Mouse (Mus musculus) forebrain, embryonic 16.5 days (tissue): Measurements from ENCODE around the gene Nsa2. TPM values are rescaled to one million over a fixed set of nuclear protein-coding genes. Genes with fewer than 3 reads are reported as not detected.
"Not testable (repeated sequence)": the region's sequence is repeated elsewhere in the genome, so short reads cannot be mapped to it uniquely, and the experiment has no call there.

Source experiments
- ATAC-seq: fragments of 200-750 bp; cut with Nextera tagmentation; 2 replicates; pipeline ENCODE4 v1.8.0; 2017; ENCODE audit warnings: mild to moderate bottlenecking, moderate library complexity
- H3K27ac ChIP-seq: fragments of 300-500 bp; sonication (generic); 2 replicates; pipeline ENCODE4 v1.5.1; 2014; ENCODE audit warnings: low read length, control low read depth
- H3K27me3 ChIP-seq: fragments of 300-500 bp; sonication (generic); replicated peaks from 2 replicates; pipeline ENCODE4 v1.6.1; 2014; ENCODE audit warnings: low read length; ENCODE audit not compliant: control insufficient read depth, insufficient read depth
- H3K36me3 ChIP-seq: fragments of 300-500 bp; sonication (generic); 2 replicates; pipeline ENCODE4 v1.6.1; 2014; ENCODE audit not compliant: control insufficient read depth, insufficient read depth
- H3K4me1 ChIP-seq: fragments of 300-500 bp; sonication (generic); replicated peaks from 2 replicates; pipeline ENCODE4 v1.6.1; 2014; ENCODE audit warnings: low read length; ENCODE audit not compliant: control insufficient read depth, insufficient read depth
- H3K4me2 ChIP-seq: fragments of 300-500 bp; sonication (generic); 2 replicates; pipeline ENCODE4 v1.6.1; 2014; ENCODE audit warnings: mild to moderate bottlenecking, low read length, control low read depth
- H3K4me3 ChIP-seq: fragments of 300-500 bp; sonication (generic); replicated peaks from 2 replicates; pipeline ENCODE4 v1.5.1; 2014; ENCODE audit warnings: mild to moderate bottlenecking, low read length, control low read depth
- H3K9ac ChIP-seq: fragments of 300-500 bp; sonication (generic); replicated peaks from 2 replicates; pipeline ENCODE4 v1.6.1; 2014; ENCODE audit warnings: low read depth, low read length, control low read depth
- H3K9me3 ChIP-seq: fragments of 300-500 bp; sonication (generic); 2 replicates; pipeline ENCODE4 v1.6.1; 2016; ENCODE audit warnings: low read length; ENCODE audit not compliant: control insufficient read depth
- WGBS: fragments of 180-500 bp; shearing (Covaris S2); extraction: QIAGEN DNeasy Blood & Tissue Kit; methylation state at CpG from one replicate; pipeline ENCODE4 v1.1.7; 2014; 5-methylcytosine and 5-hydroxymethylcytosine counted together
- polyA plus RNA-seq: library from polyadenylated mRNA; unstranded; fragments of >200 nt; fragmentation: Nextera tagmentation; extraction: Ambion mirVana; gene quantifications from 2 replicates; pipeline ENCODE4 v1.2.1, GENCODE M21; 2015

The Nsa2 gene
- polyA plus RNA-seq, 1 experiment from 2014 or later, result 37.4 TPM

DNA sequence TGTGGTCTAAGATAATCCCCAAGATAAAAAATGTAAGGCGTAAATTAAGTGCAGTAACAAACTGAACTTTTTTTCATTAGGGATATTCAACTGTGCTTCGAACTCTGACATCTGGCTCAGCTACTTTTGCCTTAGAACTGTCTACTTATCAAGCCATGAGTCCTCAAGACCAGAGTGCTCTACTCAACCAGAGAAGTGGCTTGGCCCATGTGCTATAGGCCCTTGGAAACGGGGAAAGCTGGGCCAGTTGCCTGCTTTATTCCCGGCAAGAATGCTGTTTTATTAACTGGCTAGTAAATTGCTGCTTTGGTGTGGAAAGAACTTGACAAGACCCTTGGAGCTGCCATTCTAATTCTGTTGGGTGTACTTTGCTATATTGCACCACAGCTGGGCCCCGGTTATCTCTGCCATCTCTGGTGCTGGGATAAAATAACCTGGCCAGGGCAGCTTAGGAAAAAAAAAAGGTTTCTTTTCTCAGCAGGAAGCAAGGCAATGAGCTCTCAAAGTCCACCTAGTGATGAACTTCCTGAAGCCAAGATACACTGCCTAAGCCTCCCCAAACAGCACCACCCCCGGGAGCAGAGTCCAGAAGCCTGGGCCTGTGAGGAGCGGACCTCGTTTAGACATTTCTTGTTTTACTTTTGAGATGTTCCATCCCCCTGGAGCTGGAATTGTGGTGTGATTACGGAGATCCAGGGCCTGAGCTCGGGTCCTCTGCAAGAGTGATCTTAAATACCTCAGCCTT is 38.0 kb upstream of the Nsa2 start:
- WGBS, result 83% methylated on average over 10 of the region's 10 CpGs
- H3K4me2 ChIP-seq, result no peak overlapping the region
- peaks cover 26% of the 10 kb centered on the region for H3K36me3 ChIP-seq
- no peaks in the 10 kb centered on the region for H3K9me3 ChIP-seq
- peaks cover 5% of the 10 kb centered on the region; the same call in 1 of the 2 replicates for H3K4me1 ChIP-seq
- H3K27me3 ChIP-seq, result no peaks in the 10 kb centered on the region
- no peak overlapping the region for H3K9ac ChIP-seq
- no peak overlapping the region for H3K4me3 ChIP-seq
- no peak for ATAC-seq
- H3K27ac ChIP-seq, result no peak overlapping the region

DNA sequence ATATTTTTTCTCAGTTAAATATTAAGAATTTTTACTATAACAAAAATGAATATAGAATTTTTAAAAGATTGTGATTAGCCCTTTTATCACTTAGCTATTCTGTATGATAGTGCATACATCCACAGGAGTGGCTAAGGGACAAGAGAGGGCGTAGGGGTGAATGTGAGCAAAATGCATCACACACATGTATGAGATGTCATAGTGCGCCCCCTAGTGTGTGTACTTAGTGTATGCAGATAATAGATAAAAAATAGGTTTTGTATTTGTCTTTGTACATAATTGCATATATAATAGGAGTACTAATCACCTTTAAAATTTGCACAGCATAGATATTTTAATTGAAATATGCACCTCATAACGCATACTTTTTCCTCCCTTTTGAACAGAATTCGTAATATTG is 8.1 kb upstream of the Nsa2 start:
- Histone ChIP-seq H3K9me3 (no peaks in the 10 kb centered on the region), H3K4me3 (no peak overlapping the region), H3K9ac (no peak overlapping the region), H3K27ac (no peak overlapping the region), H3K4me2 (no peak overlapping the region), H3K4me1 (no peaks in the 10 kb centered on the region), H3K36me3 (peaks cover 25% of the 10 kb centered on the region), H3K27me3 (no peaks in the 10 kb centered on the region)
- no peak for ATAC-seq
- WGBS, result 58% methylated on average over 4 of the region's 4 CpGs

DNA sequence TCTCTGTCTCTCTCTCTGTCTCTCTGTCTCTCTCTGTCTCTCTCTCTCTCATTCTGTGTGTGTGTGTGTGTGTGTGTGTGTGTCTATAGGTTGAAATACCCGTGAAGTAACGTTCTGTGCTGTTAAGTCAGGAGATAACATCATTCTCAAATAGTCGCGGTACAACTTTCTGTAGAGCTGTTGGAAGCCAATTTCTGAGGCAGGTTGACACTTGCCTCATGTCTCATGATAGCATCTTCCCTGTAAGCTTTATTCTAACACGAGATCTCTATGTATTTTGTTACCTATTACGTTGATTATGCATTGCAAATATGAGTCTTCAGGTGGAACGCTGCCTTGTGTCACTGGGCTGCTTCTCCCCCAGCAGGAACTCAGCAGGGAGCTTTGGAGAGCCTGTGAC is 4.6 kb upstream of the Nsa2 start:
- 86% methylated on average over 7 of the region's 7 CpGs for WGBS
- no peak overlapping the region for H3K4me3 ChIP-seq
- no peak overlapping the region for H3K9ac ChIP-seq
- peaks cover 14% of the 10 kb centered on the region for H3K36me3 ChIP-seq
- H3K4me1 ChIP-seq, result peaks cover 8% of the 10 kb centered on the region
- H3K9me3 ChIP-seq, result no peaks in the 10 kb centered on the region
- no peak overlapping the region for H3K27ac ChIP-seq
- no peak overlapping the region for H3K4me2 ChIP-seq
- no peak for ATAC-seq
- H3K27me3 ChIP-seq, result no peaks in the 10 kb centered on the region

DNA sequence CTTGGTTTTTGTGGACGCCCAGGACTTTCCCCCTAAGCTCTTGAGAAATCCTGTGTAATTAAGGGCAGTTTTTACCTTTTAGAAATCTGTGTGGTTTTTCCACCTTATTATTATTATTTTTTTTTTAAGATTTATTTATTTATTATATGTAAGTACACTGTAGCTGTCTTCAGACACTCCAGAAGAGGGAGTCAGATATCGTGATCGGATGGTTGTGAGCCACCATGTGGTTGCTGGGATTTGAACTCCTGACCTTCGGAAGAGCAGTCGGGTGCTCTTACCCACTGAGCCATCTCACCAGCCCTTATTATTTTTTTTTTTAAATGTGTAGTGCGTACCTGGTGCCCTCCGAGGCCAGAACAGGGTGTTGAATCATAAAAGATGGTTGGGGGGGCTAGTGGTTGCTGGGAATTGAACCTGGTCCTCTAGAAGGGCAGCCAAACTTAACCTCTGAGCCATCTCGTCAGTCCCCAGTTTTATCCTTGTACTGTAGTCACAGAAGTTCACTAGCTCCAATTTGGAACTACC is 731 bp upstream of the Nsa2 start:
- ATAC-seq, result peak; percentile 3; the same call in 1 of the 2 replicates
- Histone ChIP-seq H3K4me2 (peak overlapping the region; percentile 57), H3K27ac (peak overlapping the region; percentile 92; the same call in 1 of the 2 replicates), H3K4me1 (peaks cover 10% of the 10 kb centered on the region), H3K4me3 (peak overlapping the region; percentile 62), H3K9ac (peak overlapping the region; percentile 75)
- not testable (repeated sequence) for H3K9me3 ChIP-seq, H3K36me3 ChIP-seq, H3K27me3 ChIP-seq
- WGBS, result 33% methylated on average over 8 of the region's 8 CpGs

DNA sequence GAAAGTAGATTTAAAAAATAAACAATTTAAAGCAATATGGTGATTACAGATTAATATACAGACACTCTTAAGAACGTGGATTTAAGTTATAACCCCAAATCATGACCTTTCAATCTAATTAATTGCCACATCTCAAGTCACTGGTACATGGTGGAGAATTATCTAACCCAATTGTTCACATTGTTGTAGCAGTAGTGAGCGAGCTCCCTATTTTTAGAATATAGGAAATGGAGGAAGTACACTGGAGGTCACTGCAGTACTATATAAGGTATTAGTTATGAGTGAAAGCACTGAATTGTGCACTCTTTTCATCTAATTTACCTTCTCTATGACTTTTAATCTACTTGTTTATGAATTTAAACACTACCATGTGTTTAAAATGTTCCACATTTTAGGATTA is 7.3 kb downstream of the Nsa2 start:
- no CpG with 5 or more reads among the region's 2 CpGs for whole genome bisulfite sequencing
- ATAC-seq, result not testable (repeated sequence)

DNA sequence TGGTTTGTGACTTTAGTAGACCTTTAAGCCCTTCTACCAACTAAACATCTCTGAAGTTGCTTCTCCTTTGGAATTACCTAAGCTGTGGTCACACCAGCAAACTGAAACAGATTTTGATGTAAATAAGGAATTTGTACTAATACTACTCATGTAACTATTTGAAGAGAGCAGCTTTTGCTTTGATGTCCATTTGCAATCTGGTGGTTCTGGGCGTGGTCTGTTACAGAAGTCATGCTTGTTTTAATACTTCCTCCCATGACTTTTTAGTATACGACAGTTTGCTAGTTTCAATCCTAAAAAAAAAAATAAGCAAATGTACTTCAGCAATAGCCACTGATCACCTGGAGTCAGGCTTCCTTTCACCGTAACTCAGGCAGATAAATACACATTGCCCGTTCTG is 8.1 kb downstream of the Nsa2 start:
- H3K4me2 ChIP-seq, H3K27ac ChIP-seq, H3K4me3 ChIP-seq, ATAC-seq, H3K9me3 ChIP-seq, H3K9ac ChIP-seq, H3K4me1 ChIP-seq, H3K27me3 ChIP-seq: not testable (repeated sequence)
- 100% methylated on average over 2 of the region's 4 CpGs for WGBS
- H3K36me3 ChIP-seq, result peaks cover 19% of the 10 kb centered on the region

More for the DNA sequence above, 7.3 kb downstream of the Nsa2 start:
- not testable (repeated sequence) for H3K27me3 ChIP-seq, H3K27ac ChIP-seq, H3K4me1 ChIP-seq, H3K4me2 ChIP-seq, H3K9me3 ChIP-seq, H3K4me3 ChIP-seq, H3K9ac ChIP-seq
- H3K36me3 ChIP-seq, result peaks cover 22% of the 10 kb centered on the region

DNA sequence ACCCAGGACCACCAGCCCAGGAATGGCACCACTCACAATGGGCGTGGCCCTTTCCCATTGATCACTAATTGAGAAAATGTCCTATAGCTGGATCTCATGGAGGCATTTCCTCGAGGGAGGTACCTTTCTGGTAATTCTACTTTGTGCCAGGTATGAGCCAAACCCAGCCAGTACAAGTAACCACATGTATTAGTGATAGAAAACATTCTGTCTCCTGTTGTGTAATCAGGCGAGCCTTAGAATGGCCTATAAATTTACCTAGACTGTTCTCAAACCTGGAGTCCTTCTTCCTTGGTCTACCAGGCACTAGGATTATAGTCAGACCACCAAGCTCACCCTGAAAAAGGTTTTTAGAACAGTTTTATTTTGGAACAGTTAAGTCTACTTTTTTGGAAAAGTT is 16.4 kb downstream of the Nsa2 start:
- Histone ChIP-seq H3K27ac (no peak overlapping the region), H3K27me3 (no peaks in the 10 kb centered on the region), H3K4me2 (no peak overlapping the region), H3K9ac (no peak overlapping the region), H3K36me3 (peaks cover 6% of the 10 kb centered on the region), H3K9me3 (no peaks in the 10 kb centered on the region), H3K4me1 (no peaks in the 10 kb centered on the region), H3K4me3 (no peak overlapping the region)
- ATAC-seq, result no peak
- WGBS, result 75% methylated on average over 3 of the region's 3 CpGs

DNA sequence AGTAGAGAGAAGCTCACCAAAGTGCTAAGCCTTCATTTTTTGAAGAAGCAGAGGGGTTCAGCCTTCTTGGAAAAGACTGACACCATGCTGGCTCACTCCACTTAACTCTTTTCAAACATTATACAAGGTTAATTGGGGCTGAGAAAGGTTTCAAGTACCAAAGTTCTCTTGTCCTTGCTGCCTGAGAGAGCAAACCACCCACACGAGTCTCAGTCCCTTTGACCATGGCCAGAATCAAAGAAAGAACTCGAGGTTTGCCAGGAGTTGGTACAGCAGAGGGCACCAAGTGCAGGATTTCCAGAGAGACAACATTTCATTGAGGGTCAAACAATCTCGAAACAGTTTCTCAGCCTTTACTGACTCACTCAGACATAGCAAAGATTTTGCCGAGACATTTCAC is 28.7 kb downstream of the Nsa2 start:
- Histone ChIP-seq H3K27me3 (no peaks in the 10 kb centered on the region), H3K9me3 (no peaks in the 10 kb centered on the region)
- ATAC-seq, result no peak

DNA sequence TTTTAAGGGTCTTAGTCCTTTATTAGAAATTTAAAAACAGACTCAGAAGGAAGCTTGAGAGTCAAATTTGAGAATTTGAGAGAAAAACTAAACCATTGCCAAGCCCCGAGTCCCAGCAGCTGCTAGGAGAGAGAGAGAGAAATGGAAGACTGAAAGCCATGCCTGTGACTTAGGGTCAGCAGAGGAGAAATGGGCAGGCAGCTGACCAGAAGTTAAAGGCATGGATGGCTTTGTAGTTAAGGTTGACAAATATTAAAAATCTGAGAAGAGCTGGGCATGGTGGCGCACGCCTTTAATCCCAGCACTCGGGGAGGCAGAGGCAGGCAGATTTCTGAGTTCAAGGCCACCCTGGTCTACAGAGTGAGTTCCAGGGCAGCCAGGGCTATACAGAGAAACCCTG is 30.0 kb downstream of the Nsa2 start:
- H3K27ac ChIP-seq, H3K9me3 ChIP-seq, H3K4me1 ChIP-seq, ATAC-seq, H3K36me3 ChIP-seq, H3K4me3 ChIP-seq, H3K4me2 ChIP-seq, H3K9ac ChIP-seq, H3K27me3 ChIP-seq: not testable (repeated sequence)
- WGBS, result 94% methylated on average over 4 of the region's 4 CpGs

More for the DNA sequence above, 28.7 kb downstream of the Nsa2 start:
- no peak overlapping the region for H3K27ac ChIP-seq
- H3K36me3 ChIP-seq, result no peaks in the 10 kb centered on the region
- no peak overlapping the region for H3K9ac ChIP-seq
- no peaks in the 10 kb centered on the region for H3K4me1 ChIP-seq
- no peak overlapping the region for H3K4me2 ChIP-seq
- no peak overlapping the region for H3K4me3 ChIP-seq
- 78% methylated on average over 4 of the region's 4 CpGs for WGBS
